Mouse (Mus musculus) gastrocnemius, postnatal 14 days (tissue): Measurements from ENCODE around the gene Vwce. TPM values are rescaled to one million over a fixed set of nuclear protein-coding genes. Genes with fewer than 3 reads are reported as not detected.

ENCODE experiments used
- DNase-seq: peaks from one replicate; pipeline ENCODE4 v3.0.0; 2021; ENCODE audit warnings: mixed read lengths
- intact Hi-C: fragments of 180-260 bp; cut with DNase I; formaldehyde crosslinking; loops from one replicate; pipeline ENCODE4 v1.15.1; 2025; ENCODE audit warnings: low total_unique reads
- total RNA-seq, 2 experiments: library from RNA; stranded (reverse); gene quantifications; 2 replicates each; pipeline ENCODE4 v1.2.3; 2021

The Vwce gene
- total RNA-seq, 2 experiments from 2014 or later = 0.04 to 0.10 TPM

DNA sequence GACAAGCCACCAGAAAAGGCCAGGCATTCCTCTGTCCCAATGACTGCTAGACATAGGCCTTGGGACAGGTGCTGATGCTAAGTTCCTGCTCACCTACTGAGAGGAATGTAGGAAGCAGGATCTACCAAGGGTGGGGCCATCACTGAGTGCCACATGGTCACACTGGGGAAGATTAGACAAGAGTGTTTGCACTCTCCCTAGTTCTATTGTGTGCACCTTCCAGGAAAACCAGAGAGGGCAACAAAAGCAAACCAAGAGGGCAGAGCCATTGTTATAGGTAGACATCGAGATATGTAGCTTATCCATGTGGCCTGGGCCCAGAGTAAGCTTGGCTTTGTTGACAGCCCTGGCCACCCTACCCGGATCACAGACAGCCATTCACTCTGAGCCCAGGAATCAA is 51.7 kb downstream of the Vwce start:
- no peak for DNase-seq
- intact Hi-C loops = loop anchor here (2.0 kb wide), 1 partner anchor 21 kb away; no protein-coding TSS in a partner anchor

GRCm38 (mm10) chr19:10688537-10689352 is 54.7 kb downstream of the Vwce start, which contains the start of gene Vps37c:
Gene Vps37c (plus strand): TSS chr19:10688735.
- peak; percentile 92 for DNase-seq
- intact Hi-C loops = no loop called here

DNA sequence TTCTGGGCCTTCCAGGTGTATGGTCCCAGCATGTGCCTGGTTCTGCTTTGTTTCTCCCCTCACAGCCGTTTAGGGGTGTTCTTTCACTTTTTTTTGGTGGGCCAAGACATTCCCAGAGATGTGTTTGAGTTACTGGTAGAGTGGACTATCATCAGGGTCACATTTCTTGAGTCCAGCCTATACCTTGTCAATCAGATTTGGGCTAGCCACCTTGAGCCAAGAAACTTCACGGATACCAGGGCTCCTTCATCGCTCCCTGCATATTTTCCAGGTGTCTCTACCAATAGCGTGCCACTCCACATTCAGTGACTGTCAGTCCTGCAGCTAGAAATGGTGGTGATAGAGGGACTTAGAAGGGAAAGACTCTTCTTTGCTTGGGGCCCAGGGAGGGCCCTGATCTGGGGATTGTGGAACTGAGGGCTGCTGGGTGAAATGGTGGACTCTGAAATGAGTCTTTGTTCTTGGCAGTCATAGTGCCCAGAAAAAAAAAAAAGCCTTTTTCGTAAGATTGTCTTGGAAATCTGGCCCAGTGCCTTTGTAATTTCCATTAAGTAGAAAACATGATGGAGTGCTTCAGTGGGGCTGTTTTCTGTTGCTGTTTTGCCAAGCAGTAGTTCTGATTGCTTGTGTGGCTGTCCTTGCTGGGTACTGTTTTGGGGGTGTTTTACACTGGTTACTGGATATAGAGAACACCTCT is 55.6 kb downstream of the Vwce start:
- intact Hi-C loops = no loop called here
- DNase-seq = no peak

- intact Hi-C loops = no loop called here
- no peak for DNase-seq
Measured at GRCm38 (mm10) chr19:10690336-10690735, 56.3 kb downstream of the Vwce start.

- DNase-seq = no peak
- intact Hi-C loops = no loop called here
Measured at GRCm38 (mm10) chr19:10691121-10691520, 57.1 kb downstream of the Vwce start.

DNA sequence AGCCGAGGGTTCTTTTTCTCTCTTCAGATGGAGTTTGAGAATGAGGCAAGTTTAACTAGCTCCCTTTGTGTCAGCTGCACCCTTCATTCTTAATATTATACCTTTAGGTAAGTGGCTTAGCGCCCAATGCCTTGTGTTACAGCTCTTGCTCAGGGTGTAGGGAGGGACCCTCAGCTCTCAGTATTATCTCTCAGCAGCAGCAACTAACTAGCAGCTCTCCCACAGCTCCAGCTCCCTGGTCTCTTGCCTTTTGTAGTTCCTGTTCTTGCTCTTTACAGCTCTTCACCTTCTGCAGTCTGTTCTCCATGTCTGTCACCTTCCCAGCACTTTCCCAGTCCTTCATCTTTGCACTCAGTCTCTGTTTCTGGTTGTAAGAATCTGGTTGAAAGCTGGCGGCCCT is 57.6 kb downstream of the Vwce start:
- no peak for DNase-seq
- intact Hi-C loops = no loop called here

- intact Hi-C loops = no loop called here
- no peak for DNase-seq
Measured at GRCm38 (mm10) chr19:10692361-10692760, 58.3 kb downstream of the Vwce start.

DNA sequence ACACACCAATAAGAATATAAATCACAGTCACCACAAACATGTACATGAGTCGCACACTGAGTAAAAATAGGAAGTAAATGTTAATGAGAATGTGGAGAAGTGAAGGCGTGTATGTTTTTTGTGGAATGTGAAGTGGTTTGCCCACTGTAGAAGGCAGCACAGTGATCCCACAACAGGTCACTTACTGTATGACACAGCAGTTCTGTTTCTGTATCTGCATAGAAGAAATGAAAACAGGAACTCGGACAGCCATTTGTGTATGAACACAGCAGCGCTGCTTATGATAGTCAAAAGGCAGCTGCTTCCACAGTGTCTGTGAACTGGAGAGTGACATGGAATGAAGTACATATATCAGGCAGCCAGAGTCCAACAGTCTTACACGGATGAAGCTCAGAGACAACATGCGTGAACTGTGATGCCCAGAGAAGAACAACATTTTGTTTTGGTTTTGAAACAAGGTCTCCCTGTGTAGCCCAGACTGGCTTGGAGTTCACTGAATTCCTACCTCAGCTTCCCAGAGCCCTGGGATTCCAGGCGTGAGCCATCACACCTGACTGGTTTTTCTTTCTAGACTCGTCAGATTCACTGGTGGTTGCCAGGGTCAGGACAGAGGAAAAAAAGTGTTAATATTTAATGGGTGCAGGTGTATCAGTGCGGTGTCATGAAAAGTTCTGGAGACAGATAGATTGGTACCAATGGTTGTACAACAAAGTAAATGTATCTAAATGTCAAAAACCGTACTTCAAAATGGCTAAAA is 60.1 kb downstream of the Vwce start:
- no peak for DNase-seq
- intact Hi-C loops = no loop called here

DNA sequence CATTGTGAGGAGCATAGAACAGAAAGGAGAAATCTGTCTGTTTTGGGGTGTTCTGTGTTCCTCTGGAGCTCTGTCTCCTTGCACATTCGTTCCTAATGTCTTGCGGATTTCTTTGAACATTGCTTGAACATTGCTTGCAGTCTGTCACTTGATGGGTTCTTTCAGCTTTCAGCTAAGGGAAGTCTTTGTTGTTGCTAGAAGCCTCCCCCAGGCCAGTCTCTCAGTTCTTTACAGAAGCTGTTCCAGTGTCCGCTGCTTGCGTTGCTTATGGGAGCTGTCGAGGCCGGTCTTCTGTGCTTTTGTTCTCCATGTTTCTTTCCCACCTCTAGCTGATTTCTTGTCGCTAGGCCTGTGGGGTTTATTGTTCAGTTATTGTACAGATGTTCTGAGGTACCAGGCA is 61.8 kb downstream of the Vwce start:
- DNase-seq = no peak
- intact Hi-C loops = no loop called here

GRCm38 (mm10) chr19:10698131-10698991 is 64.3 kb downstream of the Vwce start:
- DNase-seq = no peak
- intact Hi-C loops = no loop called here

DNA sequence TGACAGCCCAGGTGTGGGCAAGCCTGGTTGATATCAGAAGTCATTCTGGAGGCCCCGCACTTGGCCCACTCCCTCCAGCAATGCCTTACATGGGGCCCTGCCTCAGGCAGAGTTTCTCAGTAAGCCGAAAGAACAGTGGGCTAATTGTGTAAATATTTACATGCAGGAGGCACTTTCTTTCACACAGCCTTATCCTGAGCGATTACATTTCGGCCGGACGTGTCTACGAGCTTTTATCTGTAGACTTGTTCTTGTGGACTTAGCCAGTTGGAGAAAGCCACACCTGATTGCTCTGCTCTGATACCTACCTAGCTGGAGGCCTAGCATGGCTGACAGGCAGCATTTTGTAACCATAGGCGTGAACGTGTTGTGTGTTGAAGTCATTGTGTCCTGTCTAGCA is 65.8 kb downstream of the Vwce start:
- intact Hi-C loops = no loop called here
- DNase-seq = peak; percentile 3

DNA sequence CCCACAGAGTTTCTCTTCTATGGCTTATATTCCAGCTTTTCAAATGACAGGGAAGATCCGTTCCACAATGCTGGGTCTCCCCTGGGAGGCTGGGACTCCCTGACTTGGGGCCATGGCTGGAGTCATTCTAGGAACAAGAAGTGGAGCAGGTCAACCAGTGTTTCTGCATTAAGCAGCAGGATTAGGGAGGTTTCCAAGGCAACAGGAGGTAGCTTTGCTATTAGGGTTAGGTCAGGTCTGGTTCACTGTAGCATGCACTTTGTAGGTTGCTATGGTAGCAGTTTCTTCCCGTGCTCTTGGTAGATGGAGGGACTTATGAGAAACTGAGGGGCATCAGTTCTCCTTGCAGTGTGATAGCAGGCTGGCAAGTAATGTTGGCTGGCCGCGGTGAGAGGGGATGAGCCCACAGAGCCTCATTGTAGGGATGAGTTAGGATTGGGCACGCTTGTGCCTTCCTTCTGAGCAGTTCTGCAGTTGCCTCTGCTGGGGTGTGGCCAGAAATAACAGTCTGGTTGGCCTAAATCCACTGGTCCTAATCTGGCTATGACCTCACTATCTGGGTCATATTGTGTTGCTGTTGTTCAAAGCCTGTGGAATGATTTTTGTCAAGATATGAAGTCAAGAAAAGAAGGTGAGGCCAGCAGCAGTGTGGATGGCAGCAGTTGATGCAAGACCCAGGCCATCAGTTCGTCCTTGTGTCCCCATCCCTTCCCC is 67.2 kb downstream of the Vwce start:
- intact Hi-C loops = no loop called here
- peak; percentile 54 for DNase-seq

DNA sequence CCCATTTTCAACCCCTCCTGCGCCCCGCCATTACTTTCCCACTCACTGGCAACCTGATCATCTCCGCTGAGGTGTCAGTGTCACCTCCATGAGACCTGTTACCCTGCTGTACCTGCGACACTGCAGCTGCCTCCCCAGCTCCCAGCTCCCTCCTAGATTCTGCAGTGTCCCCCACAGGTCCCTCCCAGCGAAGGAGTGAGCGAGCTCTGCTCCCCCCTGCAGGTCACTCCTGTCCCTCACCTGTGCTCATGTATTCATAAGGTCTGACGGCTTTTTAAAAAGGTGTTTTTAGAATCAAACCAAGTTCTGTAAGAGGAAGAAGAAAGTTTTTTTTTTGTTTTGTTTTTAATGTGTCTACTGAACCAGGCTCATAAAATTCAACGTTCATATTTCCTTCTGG is 68.1 kb downstream of the Vwce start:
- intact Hi-C loops = no loop called here
- no peak for DNase-seq

DNA sequence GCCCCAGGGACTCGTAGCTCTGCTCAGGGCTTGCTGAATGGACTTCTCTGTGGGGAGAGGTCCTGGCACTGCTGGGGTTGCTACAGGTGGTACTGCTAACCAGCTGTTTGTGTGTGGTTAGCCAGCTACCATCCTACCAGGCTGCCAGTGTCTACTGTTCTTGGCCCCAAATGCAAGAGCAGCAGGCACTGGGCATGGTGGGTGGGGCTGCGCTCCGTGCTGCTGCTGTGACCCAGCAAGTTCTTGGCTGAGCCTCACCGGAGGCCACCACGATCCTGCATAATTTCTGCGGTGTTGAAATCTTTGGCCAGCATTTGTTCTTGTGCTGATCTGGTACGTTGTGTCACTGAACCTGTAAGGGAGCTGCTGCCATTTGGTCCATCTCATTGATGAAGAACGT is 69.5 kb downstream of the Vwce start:
- no peak for DNase-seq
- intact Hi-C loops = no loop called here

DNA sequence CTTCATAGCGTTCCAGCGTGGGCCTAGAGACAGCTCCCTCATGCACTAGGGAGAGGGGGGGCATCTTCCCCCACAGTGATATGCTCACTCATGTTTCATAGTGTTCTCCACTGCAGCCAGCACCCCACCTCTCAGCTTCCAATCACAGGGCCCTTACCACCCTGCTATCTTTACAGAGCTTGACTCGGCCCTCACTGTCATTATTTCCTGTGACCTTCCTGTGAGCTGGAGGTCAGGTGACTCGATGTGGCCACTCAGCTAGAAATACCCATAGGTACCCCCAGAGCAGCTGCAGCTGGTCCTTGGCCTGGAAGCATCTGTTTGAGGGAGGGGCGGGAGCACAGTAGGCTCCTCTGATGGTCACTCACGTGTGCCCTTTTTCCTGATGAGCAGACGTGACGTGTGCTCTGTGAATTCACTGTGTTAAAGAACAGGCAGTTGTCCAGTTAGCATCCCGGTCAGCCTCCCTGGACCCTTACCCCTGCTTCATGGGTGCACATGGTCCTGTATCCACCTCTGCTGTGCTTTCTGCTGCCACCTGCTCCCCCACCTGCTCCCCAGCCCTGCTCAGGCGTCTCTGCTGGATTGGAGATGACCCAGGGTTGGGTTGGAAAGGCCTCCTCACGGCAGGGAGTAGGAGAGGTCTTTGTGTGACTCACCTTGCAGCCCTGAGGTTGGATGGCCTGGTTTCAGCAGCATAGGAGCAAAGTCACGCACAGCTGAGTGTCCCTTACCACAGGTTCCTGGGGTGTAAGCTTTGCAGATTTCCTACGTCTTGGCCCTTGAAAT is 73.3 kb downstream of the Vwce start:
- no peak for DNase-seq
- intact Hi-C loops = loop anchor here (2.0 kb wide), 1 partner anchor 22 kb away; no protein-coding TSS in a partner anchor

GRCm38 (mm10) chr19:10707881-10708280 is 73.9 kb downstream of the Vwce start:
- intact Hi-C loops = loop anchor here (2.0 kb wide), 1 partner anchor 23 kb away; no protein-coding TSS in a partner anchor
- DNase-seq = no peak

DNA sequence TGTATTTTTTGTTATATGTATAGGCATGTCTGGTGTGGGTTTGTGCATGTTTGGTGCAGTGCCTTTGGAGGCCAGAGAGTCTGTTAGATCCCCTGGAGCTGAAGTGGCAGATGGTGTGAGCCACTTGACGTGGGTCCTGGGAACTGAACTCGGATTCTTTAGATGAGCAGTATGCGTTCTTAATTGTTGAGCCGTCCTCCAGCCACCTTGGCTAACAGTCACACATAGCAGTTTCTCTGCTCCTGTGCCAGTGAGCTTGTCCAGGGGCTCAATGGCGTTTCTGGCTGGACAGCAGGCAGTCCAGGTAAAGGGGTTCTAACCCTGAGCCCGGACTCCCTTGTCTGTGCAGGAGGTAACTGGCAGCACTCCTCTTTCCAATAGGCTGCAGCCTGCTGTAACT is 74.9 kb downstream of the Vwce start:
- intact Hi-C loops = no loop called here
- DNase-seq = no peak
